Mouse (Mus musculus) liver, embryonic 13.5 days (tissue): ENCODE data around the gene Nop58. TPM values are rescaled to one million over a fixed set of nuclear protein-coding genes. Genes with fewer than 3 reads are reported as not detected.

ENCODE experiments used
- ATAC-seq: fragments of 200-750 bp; cut with Nextera tagmentation; 2 replicates; pipeline ENCODE4 v1.8.0; 2017; ENCODE audit warnings: low read depth, mild to moderate bottlenecking, moderate number of reproducible peaks, moderate library complexity
- DNase-seq: peaks from one replicate; pipeline ENCODE4 v3.0.0; 2022
- H3K27ac ChIP-seq: fragments of 300-500 bp; sonication (generic); 2 replicates; pipeline ENCODE4 v1.5.1; 2015; ENCODE audit warnings: moderate library complexity, mild to moderate bottlenecking, inconsistent platforms
- H3K27me3 ChIP-seq: fragments of 300-500 bp; sonication (generic); 2 replicates; pipeline ENCODE4 v1.6.1; 2015; ENCODE audit warnings: mild to moderate bottlenecking, inconsistent platforms
- H3K36me3 ChIP-seq: fragments of 300-500 bp; sonication (generic); 2 replicates; pipeline ENCODE4 v1.6.1; 2015; ENCODE audit warnings: mild to moderate bottlenecking, inconsistent platforms
- H3K4me1 ChIP-seq: fragments of 300-500 bp; sonication (generic); replicated peaks from 2 replicates; pipeline ENCODE4 v1.6.1; 2015; ENCODE audit warnings: inconsistent platforms
- H3K4me2 ChIP-seq: fragments of 300-500 bp; sonication (generic); 2 replicates; pipeline ENCODE4 v1.6.1; 2015; ENCODE audit warnings: inconsistent platforms, mild to moderate bottlenecking, moderate library complexity
- H3K4me3 ChIP-seq: fragments of 300-500 bp; sonication (generic); replicated peaks from 2 replicates; pipeline ENCODE4 v1.5.1; 2015; ENCODE audit warnings: mild to moderate bottlenecking, inconsistent platforms
- H3K9ac ChIP-seq: fragments of 300-500 bp; sonication (generic); 2 replicates; pipeline ENCODE4 v1.6.1; 2015; ENCODE audit warnings: mild to moderate bottlenecking, inconsistent platforms
- H3K9me3 ChIP-seq: fragments of 300-500 bp; sonication (generic); replicated peaks from 2 replicates; pipeline ENCODE4 v1.6.1; 2016; ENCODE audit warnings: inconsistent platforms
- WGBS: fragments of 180-500 bp; shearing (Covaris S2); methylation state at CpG from one replicate; pipeline ENCODE4 v1.1.7; 2015; ENCODE audit not compliant: insufficient replicate concordance; 5-methylcytosine and 5-hydroxymethylcytosine counted together
- polyA plus RNA-seq: library from polyadenylated mRNA; unstranded; fragments of >200 nt; fragmentation: Nextera tagmentation; extraction: Ambion mirVana; gene quantifications from 2 replicates; pipeline ENCODE4 v1.2.1, GENCODE M21; 2015

The Nop58 gene
- polyA plus RNA-seq, 1 experiment from 2014 or later = 226 TPM

DNA sequence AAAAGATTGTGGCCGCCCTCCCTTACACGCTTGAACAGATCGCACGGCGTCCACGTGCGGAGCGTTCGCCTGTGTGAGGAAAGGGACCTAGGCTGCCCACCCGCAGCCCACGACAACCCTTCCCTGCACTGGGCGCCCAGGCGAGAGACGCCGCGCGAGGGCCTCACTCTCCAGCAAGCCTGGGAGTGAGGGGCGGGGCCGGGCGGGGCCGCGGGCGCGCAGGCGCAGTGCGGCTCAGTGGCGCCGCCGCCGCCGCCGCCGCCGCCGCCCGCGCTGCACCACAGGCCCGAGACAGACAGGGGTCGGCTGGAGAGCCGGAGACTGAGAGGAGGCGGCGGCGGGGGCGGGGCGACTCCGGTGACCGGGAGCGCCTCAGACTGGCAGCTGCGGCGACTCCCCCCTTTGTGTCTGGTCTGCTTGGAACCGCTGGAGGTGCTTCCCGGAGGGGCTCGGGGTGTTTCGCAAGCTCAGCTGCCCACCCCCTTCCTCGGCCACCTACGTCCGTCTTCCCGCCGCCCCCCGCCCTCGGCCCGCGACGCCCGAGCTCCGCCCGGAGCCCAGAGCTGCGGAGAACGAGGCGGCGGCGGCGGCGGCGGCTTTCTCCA, 78.5 kb downstream of the Nop58 start, which contains the start of gene Bmpr2:
Bmpr2 (plus strand) TSS at position 237 of the 605 bp plus-strand sequence.
- peak within 1 kb of the TSS; percentile 80 for H3K27ac ChIP-seq
- peak within 1 kb of the TSS; percentile 78 for H3K4me3 ChIP-seq
- peak within 1 kb of the TSS; percentile 86 for H3K9ac ChIP-seq
- no peaks in the 10 kb centered on the region for H3K36me3 ChIP-seq
- peaks cover 29% of the 10 kb centered on the region for H3K4me1 ChIP-seq
- peak within 1 kb of the TSS; percentile 97 for H3K4me2 ChIP-seq
- H3K9me3 ChIP-seq = no peaks in the 10 kb centered on the region
- H3K27me3 ChIP-seq = peaks cover 4% of the 10 kb centered on the region; the same call in 1 of the 2 replicates
- DNase-seq = peak; percentile 74
- under 1% methylated on average over 73 of the region's 75 CpGs for WGBS
- peak; percentile 90 for ATAC-seq

DNA sequence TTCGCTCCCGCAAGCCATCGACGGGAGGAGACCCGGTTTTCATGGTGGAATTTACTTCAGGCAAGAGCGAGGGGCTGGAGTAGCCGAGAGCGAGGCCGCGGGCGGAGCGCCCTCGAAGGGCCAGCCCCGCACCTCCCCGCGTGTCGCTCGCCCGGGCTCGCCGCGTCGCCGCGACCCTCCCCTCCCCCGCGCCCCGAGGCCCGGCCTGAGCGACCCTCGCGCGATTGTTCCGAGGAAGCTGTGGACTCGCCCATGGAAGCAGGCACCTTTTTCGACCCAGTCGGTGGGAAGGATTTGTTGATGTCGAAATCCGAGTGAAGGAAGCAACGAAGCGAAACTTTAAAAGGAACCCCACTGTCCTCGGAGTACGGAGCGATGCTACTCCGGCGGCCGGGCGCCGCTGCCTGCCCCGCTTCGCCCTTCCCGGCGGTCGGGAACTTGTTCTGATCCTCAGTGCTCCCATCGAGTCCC, 79.0 kb downstream of the Nop58 start:
- Histone ChIP-seq H3K9me3 (no peaks in the 10 kb centered on the region), H3K36me3 (no peaks in the 10 kb centered on the region), H3K9ac (peak overlapping the region; percentile 86), H3K4me3 (peak overlapping the region; percentile 78), H3K27ac (peak overlapping the region; percentile 80), H3K4me2 (peak overlapping the region; percentile 97), H3K4me1 (peaks cover 29% of the 10 kb centered on the region), H3K27me3 (peaks cover 4% of the 10 kb centered on the region; the same call in 1 of the 2 replicates)
- peak; percentile 46; the same call in 1 of the 2 replicates for ATAC-seq
- peak; percentile 30 for DNase-seq
- under 1% methylated on average over 52 of the region's 55 CpGs for WGBS

DNA sequence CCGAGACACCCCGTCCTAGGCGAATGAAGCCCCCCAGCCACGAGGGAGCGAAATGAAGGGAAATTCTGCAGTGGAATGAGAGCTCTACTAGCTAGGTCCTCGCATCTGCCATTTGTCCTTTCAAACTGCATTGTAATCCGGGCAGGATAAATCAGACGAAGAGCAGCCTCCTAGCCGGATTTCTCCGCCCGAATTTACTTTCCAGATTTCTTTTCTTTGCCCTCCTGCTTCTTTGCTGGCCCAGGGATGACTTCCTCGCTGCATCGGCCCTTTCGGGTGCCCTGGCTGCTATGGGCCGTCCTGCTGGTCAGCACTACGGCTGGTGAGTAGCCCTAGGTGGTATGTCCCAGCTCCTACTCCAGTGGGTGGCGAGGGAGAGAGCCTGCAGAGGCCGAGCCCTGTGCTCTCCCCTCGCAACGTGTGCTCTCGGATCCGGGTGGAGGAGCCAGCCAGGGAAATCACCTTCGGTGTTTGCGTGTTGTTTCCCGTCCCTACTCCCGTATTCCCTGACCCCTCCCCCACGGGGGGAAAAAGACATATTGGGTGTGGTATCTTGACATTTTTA, 79.7 kb downstream of the Nop58 start:
- no peaks in the 10 kb centered on the region for H3K9me3 ChIP-seq
- peak overlapping the region; percentile 78 for H3K4me3 ChIP-seq
- under 1% methylated on average over 27 of the region's 27 CpGs for WGBS
- ATAC-seq = peak; percentile 13; the same call in 1 of the 2 replicates
- H3K27ac ChIP-seq = peak overlapping the region; percentile 80
- H3K27me3 ChIP-seq = peaks cover 4% of the 10 kb centered on the region; the same call in 1 of the 2 replicates
- peak overlapping the region; percentile 86 for H3K9ac ChIP-seq
- DNase-seq = peak; percentile 17
- no peaks in the 10 kb centered on the region for H3K36me3 ChIP-seq
- peaks cover 29% of the 10 kb centered on the region for H3K4me1 ChIP-seq
- H3K4me2 ChIP-seq = peak overlapping the region; percentile 97

DNA sequence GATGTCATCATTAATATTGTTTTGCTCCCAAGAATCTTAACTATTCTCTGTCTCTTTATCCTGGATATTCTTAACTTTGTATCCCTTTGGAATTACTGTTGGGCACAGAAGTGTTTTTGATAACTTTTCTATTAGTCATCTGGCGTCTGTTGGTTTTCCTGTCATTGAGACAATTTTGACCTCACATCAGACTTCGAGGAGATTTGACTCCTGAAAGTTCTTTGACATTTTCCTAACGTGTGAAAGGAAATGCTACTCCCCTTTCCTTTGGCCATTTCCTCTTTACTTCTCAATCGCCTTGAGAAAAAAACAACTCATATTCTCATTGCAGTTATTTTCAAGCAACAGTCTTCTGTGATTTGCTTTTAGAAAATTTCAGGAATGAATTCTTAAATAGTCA, 80.5 kb downstream of the Nop58 start:
- no peaks in the 10 kb centered on the region for H3K36me3 ChIP-seq
- ATAC-seq (no peak), DNase-seq (no peak)
- H3K9ac ChIP-seq = no peak overlapping the region; the same call in 1 of the 2 replicates
- no peaks in the 10 kb centered on the region for H3K9me3 ChIP-seq
- WGBS = 6% methylated on average over 4 of the region's 4 CpGs
- H3K4me2 ChIP-seq = peak overlapping the region; percentile 45
- peaks cover 4% of the 10 kb centered on the region; the same call in 1 of the 2 replicates for H3K27me3 ChIP-seq
- H3K27ac ChIP-seq = no peak overlapping the region
- peaks cover 29% of the 10 kb centered on the region for H3K4me1 ChIP-seq
- H3K4me3 ChIP-seq = peak overlapping the region; percentile 29

DNA sequence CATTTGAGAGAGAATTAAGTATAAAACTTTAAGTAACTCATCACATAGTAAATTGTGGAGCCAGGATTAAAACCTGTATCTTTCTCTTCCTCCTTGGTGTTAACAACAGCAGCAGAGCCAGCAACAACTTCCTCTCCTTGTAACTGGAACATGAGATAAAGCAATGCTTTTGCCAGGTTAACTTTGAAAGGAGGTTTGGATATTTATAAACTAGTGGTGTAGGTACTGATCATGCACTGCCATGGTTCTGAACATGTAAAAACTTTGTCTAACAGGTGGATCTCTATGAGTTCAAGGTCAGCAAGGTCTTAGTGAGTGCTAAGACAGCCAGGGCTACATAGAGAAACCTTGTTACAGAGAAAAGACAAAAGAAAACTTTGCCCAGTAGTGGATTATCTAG, 81.9 kb downstream of the Nop58 start:
- Histone ChIP-seq H3K9ac (no peak overlapping the region), H3K36me3 (no peaks in the 10 kb centered on the region), H3K4me2 (peak overlapping the region; percentile 35), H3K27me3 (peaks cover 4% of the 10 kb centered on the region; the same call in 1 of the 2 replicates), H3K9me3 (no peaks in the 10 kb centered on the region), H3K4me3 (0 out of 2 replicates have a peak overlapping the region, but pooled peaks have one; percentile 7), H3K27ac (no peak overlapping the region), H3K4me1 (peaks cover 33% of the 10 kb centered on the region)
- ATAC-seq = no peak
- DNase-seq = no peak

Other genes starting within 250 kb of the Nop58 start
- gene Fzd7, start 202.5 kb upstream of the Nop58 start, polyA plus RNA-seq = 1.4 and 2.0 TPM in 2 replicates
- 0.12 and 0.44 TPM in 2 replicates for gene Gm973, start 168.7 kb upstream of the Nop58 start, polyA plus RNA-seq
- gene Sumo1, start 14.1 kb upstream of the Nop58 start, polyA plus RNA-seq = 186 and 213 TPM in 2 replicates
- 0.89 and 0.95 TPM in 2 replicates for gene Bmpr2, start 78.4 kb downstream of the Nop58 start, polyA plus RNA-seq
- gene Fam117b, start 228.0 kb downstream of the Nop58 start, polyA plus RNA-seq = 2.5 and 2.9 TPM in 2 replicates